Mouse (Mus musculus) adrenal gland, postnatal 36 days (tissue): ENCODE results near the gene Ptprg. TPM values are rescaled to one million over a fixed set of nuclear protein-coding genes. Genes with fewer than 3 reads are reported as not detected.
A peak's percentile ranks its signal among the peaks of the same experiment; 100 is the strongest.

Source experiments
- DNase-seq, 2 experiments: peaks; one replicate each; pipeline ENCODE4 v3.0.0; 2021; ENCODE audit warnings: mixed read lengths in 1 of 2
- total RNA-seq, 2 experiments: library from RNA; stranded (reverse); gene quantifications; 2 replicates each; pipeline ENCODE4 v1.2.3; 2021

Gene Ptprg
- total RNA-seq, 2 experiments from 2014 or later, result 103 to 108 TPM

DNA sequence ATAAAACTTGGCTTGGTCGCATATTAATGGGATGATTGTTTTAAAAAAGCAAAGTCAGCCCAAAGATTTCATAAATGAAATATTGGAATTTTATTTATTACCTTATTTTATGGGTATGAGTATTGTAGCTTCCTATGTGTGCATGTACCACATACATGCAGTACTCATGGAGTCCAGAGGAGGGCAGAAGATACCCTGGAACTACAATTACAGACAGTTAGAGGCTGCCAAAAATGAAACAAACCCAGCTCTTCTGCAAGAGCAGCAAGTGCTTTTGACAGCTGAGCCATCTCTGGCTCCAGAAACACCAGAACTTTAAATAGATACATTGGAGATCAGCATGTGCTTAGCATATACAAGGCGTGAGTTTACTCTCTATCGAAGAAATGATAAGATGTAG, 592.6 kb downstream of the Ptprg start:
- no peak for DNase-seq

DNA sequence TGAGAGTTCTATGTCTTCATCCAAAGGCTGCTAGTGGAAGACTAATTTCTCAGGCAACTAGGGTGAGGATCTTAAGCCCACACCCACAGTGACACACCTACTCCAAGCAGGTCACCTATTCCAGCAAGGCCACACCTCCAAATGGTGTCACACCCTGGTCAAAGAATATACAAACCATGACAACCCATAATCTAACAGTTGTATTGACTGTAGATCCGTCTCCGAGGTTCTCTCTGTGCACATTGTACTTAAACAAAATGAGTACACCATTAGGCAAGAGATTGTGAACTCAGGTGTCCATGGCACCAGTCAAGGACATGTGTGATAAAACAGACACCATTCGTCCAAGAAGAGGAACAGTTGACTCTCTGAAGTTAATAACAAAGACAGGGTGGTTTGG, 596.2 kb downstream of the Ptprg start:
- DNase-seq, result no peak

DNA sequence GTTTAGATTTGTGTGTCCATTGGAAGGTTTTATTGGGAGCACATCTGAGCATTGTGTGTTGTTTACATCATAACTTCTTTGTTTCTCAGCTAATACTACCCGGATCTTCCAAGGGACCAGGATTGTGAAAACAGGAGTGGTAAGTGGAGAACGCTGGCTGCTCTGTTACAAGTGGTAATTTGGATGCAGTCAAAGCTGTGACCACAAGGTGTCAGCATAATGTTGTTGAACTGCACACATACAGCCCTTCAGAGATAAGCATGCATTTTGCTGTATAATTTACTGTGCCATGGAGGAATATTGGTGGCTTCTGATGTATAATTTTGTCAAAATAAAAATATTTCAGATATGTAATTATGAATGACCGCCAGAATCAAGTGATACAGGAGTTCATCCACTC, 598.6 kb downstream of the Ptprg start:
- DNase-seq, result peak; percentile 44 to 54

DNA sequence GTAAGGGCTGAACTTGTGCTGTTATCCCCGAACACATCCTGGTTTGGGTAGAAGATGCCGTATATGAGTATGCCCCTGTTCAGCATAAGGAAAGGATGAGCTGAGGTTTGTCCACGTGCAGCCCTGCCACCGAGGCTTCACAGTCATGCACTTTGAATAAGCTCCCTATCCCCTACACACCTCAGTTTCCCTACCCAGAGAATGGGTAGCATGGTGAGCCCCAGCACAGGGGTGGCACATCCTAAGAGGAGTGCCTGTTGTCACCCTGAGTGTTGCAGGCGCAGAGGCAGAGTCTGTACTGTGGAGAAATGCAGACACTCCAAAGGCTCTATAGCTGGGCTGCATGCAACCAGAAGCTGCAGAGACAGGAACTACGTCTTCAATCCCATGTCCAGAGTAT, 599.4 kb downstream of the Ptprg start:
- DNase-seq, result no peak

DNA sequence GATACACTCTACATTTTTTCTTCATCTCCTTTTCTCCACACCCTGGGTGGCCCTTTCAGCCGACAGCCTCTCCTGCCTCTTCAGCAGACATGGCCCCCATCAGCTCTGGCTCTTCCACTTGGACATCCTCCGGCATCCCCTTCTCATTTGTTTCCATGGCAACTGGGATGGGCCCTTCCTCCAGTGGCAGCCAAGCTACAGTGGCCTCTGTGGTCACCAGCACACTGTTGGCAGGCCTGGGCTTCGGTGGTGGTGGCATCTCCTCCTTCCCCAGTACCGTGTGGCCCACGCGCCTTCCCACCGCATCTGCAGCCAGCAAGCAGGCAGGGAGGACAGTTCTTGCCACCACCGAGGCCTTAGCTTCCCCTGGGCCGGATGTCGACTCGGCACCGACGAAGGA, 600.3 kb downstream of the Ptprg start:
- DNase-seq, result no peak

DNA sequence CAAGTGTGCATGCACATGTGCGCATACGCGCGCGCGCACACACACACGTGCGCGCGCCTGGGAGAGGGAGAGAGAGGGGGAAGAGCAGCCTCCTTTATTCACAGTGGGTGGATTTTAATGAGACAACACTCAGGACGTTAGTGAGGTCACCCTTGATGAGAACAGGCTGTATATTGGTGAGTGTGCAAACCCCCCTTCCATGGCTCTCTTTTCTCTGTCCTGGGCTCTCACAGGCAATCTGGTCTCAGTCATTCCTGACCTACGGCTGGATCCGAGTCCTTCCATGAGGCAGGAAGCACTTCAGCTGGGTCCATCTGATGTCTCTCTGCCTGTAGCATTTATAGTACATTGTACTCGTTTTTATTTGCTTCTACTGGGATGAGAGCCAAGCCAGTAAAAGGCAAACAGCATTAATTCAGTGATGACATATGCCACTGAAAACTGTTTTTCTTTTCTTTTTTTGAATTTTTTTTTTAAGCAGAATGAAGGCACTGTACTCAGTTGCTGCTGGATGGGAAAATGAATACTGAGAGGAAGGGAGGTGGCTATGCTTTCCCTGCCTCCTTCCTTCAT, 608.5 kb downstream of the Ptprg start:
- no peak for DNase-seq

DNA sequence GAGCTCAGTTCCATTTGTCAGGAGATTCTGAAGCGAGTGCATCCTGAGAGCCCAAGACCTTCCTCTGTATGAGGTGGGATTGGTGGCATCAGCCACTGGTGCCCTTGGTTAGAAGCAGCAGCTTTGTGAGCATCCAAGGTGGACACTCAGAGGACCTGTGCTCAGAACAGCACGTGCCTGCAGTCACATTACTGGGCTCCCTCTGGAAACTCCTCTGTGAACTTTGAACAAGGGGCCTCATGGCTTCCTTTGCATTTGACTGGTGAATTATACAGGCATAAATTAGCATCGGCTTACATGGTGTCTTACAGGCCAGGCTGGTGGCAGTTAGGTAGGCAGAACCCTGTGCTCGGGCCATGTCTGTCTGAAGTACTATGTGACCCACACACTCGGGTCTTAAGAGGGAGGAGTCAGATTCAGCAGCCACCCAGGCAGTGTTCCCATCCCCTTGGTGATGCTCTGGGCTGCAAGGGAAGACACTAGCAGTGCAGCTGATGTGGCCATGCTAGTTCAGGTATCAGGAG, 609.1 kb downstream of the Ptprg start:
- no peak for DNase-seq

DNA sequence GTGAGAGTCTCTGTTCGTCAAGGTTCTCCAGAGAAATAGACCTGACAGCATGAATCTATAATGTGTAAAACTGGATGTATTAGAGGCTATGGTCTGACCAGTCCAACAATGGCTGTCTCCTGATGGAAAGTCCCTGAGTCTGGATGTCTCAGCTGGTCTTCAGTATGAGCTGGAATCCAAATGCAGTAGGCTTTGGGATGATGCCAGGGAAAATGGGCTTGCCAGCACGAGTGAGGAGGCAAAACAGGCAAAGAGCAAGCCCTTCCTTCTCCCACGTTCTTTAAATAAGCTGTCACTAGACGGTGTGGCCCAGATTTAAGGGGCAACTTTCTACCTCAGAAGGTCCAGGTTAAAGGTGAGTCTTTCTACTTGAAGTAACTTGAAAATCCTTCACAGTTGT, 609.9 kb downstream of the Ptprg start:
- no peak for DNase-seq

DNA sequence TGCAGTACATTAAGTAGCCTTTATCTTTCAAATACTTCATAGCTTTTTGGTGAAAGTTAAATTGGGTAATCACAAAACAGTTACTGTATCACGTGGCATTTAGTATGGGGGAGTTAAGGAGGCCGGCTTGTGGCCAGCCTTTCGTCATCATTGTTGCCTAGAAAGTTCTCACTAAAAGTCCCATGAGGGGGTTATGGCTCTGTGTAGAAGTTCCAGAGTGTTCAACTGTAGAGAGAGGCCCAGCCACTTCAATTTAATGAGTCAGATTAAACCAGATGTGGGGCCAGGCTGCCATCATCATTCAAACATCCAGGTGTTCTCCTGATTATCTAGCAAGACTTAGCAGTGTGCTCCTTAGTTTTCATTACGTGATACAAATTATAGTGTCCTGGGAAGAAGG, 613.9 kb downstream of the Ptprg start:
- DNase-seq, result no peak

DNA sequence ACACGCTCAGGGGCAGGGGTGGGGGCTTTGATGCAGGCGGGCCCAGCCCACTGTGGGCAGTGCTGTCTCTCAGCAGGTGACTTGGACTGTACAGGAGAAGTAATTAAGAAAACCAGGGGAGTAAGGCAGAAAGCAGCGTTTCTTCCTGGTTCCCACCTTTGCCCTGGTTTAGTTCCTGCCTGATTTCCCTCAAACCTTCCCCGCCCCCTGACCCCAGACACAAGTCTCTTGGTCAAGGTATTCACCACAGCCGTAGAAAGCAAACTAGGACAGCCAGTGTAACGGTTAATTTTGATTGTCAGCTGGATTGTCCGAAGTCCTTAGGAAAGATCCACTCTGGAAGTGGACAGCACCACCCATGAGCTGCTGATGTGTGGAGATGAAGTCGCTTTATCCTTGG, 614.3 kb downstream of the Ptprg start:
- DNase-seq, result no peak

DNA sequence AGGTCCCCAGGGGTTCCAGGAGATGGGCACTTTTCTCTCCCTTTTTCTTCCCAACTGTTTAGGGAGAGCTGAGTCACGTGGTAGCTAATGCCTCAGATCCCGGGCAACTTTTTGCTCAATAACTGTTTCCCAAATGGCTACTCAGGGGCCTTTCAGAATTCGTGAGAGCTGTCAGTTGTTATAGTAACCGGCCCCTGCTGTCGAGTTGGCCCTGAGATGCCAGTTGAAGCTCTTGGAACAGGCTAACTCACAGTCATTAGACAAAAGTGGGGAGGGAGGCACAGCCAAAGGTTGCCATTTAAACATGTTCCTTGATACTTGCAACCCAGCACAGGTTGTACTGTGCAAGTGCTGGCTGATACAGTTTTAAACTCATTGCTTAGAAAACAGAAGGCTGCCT, 624.1 kb downstream of the Ptprg start:
- DNase-seq, result peak in 1 of 2 experiments; percentile 8

DNA sequence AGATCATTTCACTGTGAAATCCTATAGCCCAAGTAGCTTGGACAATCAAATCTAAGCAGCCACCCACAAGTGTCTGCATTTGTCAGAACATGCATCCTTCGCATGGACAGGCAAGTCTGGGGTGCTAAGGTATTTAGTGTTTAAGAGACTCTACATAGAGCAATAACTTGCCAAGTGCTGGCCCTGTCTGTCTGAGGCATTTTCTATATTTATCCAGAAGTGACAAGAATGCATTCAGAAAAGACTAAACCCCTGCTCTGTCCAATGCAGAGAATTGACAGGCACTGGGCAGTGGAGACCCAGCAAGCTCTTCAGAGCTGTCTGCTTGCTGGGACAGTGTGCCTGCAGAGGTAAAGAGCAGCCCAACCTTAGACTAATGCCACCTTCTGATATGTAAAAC, 625.3 kb downstream of the Ptprg start:
- no peak for DNase-seq

DNA sequence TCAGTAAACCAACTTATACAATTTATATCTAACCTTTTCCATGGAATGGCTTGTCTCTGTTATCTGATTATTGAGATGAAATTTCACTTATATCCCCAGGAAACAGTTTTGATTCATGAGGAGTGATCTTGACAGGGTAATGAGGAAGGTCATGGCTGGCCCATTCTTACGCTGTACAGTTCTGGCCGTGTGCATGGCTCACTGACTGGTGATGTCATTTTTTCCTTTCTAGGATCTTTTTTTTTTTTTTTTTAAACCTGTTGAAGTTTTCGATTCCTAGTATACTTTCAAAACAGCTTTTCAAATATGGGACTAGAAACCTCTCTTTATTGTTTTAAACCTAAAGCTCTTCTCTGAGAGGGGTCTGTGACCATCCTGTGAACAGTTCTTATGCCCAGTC, 626.8 kb downstream of the Ptprg start:
- peak in 1 of 2 experiments; percentile 9 for DNase-seq

DNA sequence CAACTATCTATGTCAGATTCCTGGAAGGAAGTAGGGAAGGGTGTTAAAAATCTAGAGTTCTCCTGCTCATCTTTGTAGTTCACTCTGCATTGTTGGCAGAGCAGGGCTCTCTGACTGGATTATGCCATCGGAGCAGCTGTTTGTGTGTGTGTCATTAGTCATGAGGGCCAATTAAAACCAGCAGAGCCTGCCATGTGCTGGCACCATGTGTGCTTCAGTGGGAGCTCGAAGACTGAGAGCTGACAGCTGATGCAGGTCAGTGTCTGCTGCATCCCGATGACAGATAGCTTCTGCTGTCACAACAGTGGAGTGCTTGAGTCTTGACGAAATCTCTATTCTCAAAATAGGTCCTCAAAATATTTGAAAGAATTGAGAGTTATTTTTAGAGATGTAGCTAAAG, 631.7 kb downstream of the Ptprg start:
- no peak for DNase-seq

DNA sequence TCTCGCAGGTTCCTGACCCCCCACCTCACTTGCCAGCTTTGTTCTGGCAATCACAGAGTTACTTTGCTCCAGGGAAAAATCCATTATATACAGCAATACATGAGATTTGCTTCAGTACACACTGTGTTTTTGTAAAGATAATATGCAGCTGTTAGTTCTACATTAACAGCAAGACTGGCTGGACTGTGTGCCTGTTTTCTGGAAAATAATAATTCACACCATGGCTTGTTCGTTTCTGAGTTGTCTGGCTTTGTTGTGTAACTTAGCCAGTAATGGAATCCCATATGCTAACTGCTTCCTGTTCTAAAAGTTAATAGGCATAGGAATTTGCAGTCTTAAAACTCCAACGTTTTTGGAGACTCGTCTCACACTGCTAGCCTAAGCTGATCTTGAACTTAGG, 635.0 kb downstream of the Ptprg start:
- no peak for DNase-seq

DNA sequence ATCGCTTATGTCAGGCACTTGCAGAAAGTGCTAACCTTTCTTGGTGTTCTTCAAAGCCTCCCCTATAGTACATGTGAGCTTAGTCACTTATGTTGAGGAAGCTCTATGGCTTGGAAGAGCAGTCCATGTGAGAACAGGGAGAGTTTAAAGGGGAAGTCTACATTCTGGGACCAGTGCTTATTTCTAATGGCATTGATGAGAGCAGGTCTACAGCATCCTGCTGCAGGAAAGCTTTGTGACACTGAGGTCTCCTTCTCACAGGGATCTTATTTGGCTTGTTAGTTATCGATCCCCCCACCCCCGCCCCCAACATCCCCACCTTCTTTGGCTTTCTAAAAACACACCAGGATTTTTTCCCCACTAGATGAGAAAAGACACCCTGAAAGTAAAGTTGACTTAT, 635.9 kb downstream of the Ptprg start:
- DNase-seq, result no peak

DNA sequence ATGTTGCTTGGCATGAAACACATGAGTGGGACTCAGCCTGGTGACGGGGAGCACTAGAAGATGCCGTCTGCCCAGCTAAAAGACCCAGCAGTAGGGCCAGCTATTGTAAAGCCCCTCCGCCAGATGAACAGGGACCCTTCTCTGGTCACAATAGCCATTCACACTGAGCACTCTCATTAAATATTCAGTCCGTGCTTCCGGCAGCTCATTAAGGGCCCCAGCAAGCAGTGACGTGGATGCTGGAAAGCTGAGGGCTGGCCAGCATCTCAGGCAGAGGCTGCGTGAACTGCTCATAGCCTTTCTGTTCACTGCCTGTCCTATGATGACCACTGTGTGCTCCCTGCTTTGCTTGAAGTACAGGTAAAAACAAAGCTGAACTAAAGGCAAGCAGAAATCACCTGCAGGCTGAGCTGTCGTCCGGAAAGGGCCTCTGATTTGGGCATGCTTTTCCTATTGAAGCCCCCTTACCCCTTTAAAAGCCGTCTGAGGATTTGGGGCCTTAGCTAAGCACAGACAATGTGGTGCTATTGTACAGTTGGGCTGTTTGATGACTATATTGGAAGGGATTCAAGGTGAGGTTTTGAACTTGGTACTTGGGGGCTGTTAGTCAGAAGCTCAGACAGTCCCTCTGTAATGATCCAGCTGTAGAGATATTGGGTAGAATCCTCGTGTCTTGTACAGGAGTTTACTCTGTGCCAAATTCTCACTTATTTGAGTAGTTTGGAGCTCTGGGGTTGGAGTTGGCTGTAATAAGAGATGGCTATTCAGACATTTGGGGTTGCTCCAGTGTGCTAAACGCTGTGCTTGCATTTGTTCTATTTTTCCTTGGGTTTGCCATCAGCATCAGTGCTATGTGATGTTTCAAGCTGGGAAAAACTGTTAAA, 636.6 kb downstream of the Ptprg start:
- no peak for DNase-seq

DNA sequence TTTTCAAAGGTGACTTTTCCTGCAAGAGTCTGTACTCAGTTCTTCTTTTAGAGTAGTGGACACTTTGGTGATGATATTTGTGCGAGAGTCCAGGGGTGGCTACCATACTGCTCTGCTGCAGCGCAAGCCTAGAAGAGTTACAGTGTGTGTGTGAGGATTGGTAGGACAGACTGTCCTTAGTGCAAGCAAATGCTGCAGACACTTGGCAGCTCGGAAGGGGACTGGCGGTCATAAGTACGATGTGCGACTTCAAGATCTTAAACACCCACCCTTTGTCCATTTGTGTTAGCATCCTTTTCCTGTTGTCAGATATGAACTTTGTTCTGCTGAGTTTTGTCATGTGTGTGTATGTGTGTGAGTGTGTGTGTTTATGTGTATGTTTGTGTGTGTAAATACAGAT, 637.7 kb downstream of the Ptprg start:
- no peak for DNase-seq

DNA sequence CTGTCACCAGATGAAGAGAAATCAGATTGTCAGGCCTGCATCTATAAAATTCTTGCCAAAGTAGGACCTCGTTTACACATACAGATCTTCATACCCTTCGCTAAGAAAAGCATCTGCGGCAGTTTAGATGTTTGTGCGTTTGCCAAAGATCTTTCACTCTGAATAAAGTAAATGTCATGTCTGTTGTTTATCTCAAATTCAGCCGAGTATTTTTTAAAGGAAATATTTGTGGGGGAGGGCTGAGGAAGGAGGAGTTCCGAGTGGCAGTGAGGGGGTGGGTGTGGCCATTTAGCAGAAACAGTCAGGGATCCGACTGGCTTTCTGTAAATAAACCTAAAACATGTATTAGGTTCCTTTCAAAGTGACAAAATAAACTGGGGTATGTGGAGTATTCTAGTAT, 645.4 kb downstream of the Ptprg start:
- peak in 1 of 2 experiments; percentile 21 for DNase-seq

DNA sequence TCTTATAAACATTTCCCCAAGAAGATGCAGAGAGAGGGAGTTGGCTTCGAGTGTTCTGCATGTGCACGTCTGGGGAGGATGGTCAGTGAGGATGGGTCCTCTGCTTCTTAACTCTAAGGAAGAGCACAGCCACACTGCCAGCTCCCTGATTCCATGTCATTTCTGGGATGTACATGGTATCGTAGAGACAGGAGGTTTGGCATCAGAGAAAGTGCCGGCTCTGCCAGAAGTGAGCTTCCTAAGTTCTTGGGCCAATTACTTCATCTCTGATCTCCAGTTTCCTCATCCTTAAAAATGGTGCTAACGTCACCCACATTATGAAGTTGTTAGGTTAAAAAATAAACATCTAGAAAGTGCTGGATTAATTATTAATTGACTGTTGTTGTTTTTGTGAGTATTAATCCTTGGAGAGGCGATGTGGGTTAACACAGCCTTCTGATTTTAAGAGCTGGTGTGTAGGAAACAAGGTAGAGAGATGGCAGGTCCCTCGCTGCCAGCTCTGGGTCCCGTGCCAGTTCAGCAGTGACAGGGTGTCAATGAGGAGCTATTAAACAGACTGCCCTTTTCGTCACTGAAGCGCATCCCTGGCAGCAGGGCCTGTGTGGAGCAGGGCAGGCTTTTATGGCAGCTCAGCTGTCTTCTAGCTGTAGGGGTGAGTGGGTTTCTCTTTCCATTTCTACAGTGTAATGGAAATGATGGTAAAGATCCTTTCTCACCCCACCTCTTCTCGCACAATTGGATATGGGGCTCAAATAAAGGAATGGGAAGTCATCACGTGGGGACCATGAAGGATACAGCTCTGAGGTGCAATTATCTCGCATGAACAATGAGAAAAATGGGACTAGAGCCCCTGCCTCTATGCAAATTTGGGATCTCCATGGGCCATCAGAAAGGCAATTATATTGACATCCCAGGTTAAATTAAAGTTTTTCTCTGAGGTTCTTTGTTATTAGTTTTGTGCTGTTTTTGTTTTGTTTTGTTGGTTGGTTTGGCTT, 646.9 kb downstream of the Ptprg start:
- DNase-seq, result no peak

DNA sequence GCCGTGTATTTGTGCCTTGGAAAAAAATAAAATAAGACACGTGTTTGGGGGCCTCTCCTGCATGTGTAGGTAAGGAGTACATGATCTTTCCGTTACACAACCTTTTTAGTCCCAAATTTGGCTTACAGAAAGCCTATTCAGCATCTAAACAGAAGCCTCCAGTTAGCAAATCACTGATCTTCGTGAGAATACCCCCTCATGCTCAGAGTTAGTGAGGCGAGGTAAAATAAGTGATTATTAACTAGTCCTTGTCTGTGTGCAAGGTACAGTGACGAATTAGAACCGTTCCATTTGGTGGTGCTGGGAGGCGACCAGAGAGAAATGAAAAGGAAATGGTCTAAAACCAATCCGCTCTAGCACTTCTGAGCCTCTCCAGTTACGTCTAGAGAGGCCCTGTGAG, 648.9 kb downstream of the Ptprg start:
- DNase-seq, result no peak

DNA sequence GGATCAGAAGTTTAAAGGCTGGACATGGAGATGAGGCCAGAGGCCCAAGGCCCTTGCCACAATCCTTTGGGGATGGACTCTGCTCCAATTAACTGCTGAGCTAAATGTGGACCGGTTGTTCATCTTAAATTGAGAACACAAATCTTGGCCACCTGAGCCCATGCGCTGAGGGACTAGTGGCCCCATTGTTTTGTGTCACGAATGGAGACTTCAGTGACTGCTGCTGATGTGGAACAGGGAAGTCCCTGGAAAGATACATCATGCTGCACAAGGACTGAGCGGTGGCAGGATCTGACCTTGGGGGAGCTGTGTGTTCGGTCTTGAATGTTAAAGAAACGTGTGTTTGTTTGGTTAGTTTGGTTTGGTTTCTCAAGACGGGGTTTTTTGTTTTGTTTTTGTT, 649.7 kb downstream of the Ptprg start:
- peak; percentile 12 to 27 for DNase-seq

DNA sequence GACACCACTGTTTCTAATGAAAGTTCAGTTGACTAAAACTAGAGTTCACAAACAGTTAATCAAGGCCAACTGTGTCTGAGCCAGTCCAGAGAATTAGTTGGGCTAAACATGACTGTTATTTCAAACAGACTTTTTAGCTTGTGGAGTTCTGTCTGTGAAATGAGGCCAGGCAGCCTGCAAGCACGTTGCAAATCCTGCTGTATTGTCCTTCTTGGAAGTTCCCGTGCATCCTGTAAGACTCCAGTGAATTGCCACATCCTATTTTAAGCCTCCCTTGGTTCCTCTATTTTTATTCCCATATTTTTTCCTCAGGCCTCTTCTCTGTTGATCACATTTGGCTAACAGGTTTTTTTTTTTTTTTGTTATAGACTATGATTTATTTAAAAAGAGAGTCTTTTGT, 652.8 kb downstream of the Ptprg start:
- no peak for DNase-seq
